ENCODE assay signal across 8 mouse cellular contexts in genomic region chr9:26733986-26734385, GRCm38 (mm10). TPM values are rescaled to one million over a fixed set of nuclear protein-coding genes. Genes with fewer than 3 reads are reported as not detected.
DNase-seq lines count a peak whose midpoint lies in the region; ATAC-seq and TF ChIP-seq lines count a peak whose summit lies in the region.

No protein-coding gene starts in this region.

- WGBS in heart, postnatal 0 days = under 1% methylated on average over 35 of the region's 37 CpGs
- WGBS in hindbrain, embryonic 13.5 days = 0% methylated on average over 37 of the region's 37 CpGs

- no peak overlapping the region for H3K27ac ChIP-seq in heart, postnatal 0 days (ENCODE audit: low read depth)
- H3K27ac ChIP-seq in cortical plate, adult 2 months (ENCODE audit: insufficient read depth, low read length) = peak overlapping the region; percentile 97
- H3K27ac ChIP-seq in hindbrain, embryonic 13.5 days = peak overlapping the region; percentile 95

- intact Hi-C loops in heart, postnatal 25 days (cut with DNase I) = no loop called here

- no peaks in the 10 kb centered on the region for H3K4me1 ChIP-seq in heart, postnatal 0 days (ENCODE audit: control insufficient read depth, insufficient read depth)
- peaks cover 7% of the 10 kb centered on the region; the same call in 1 of the 2 replicates for H3K4me1 ChIP-seq in cortical plate, adult 2 months (ENCODE audit: control insufficient read depth, insufficient read depth, low read length)
- peaks cover 51% of the 10 kb centered on the region for H3K4me1 ChIP-seq in hindbrain, embryonic 13.5 days (replicated peaks)

- H3K36me3 ChIP-seq in heart, postnatal 0 days (replicated peaks; ENCODE audit: control insufficient read depth, insufficient read depth, low read length) = no peaks in the 10 kb centered on the region
- H3K36me3 ChIP-seq in hindbrain, embryonic 13.5 days = peaks cover 4% of the 10 kb centered on the region; the same call in 1 of the 2 replicates

- no peak for ATAC-seq in heart, postnatal 0 days (ENCODE audit: insufficient read depth, low read depth)
- peak; percentile 78 for ATAC-seq in hindbrain, embryonic 13.5 days (ENCODE audit: low FRiP score)

- no peaks in the 10 kb centered on the region for H3K9me3 ChIP-seq in heart, postnatal 0 days (replicated peaks; ENCODE audit: control insufficient read depth, low read length)
- H3K9me3 ChIP-seq in hindbrain, embryonic 13.5 days = no peaks in the 10 kb centered on the region

- TF ChIP-seq CTCF in heart, postnatal 0 days (IDR thresholded peaks at IDR 0.05; ENCODE audit: low read depth) = no peak
- TF ChIP-seq CTCF in cortical plate, adult 2 months (IDR thresholded peaks at IDR 0.05; ENCODE audit: extremely low read depth, insufficient read depth, low read length) = no peak

- H3K4me2 ChIP-seq in heart, postnatal 0 days (ENCODE audit: low read depth, low read length) = peak overlapping the region; percentile 62
- peak overlapping the region; percentile 86 for H3K4me2 ChIP-seq in hindbrain, embryonic 13.5 days

- peaks cover 42% of the 10 kb centered on the region for H3K27me3 ChIP-seq in heart, postnatal 0 days (ENCODE audit: control insufficient read depth, insufficient read depth, low read length)
- H3K27me3 ChIP-seq in hindbrain, embryonic 13.5 days = no peaks in the 10 kb centered on the region

- peak overlapping the region; percentile 44 for H3K4me3 ChIP-seq in heart, postnatal 0 days (ENCODE audit: low read depth, low read length)
- peak overlapping the region; percentile 78 for H3K4me3 ChIP-seq in cortical plate, adult 2 months (ENCODE audit: insufficient read depth, low read length)
- peak overlapping the region; percentile 85 for H3K4me3 ChIP-seq in hindbrain, embryonic 13.5 days

- no peak for DNase-seq in heart, postnatal 0 days (ENCODE audit: low spot score)
- DNase-seq in heart, postnatal 25 days (ENCODE audit: low spot score) = no peak
- peak; percentile 20 for DNase-seq in mesoderm, embryonic 11.5 days (ENCODE audit: low read depth, low spot score)
- no peak for DNase-seq in adrenal gland, postnatal 10 days
- no peak for DNase-seq in gastrocnemius, postnatal 10 days
- no peak for DNase-seq in spleen, postnatal 14 days (ENCODE audit: low spot score in 2 of 2)

- no peak for TF ChIP-seq EP300 in heart, postnatal 0 days (IDR thresholded peaks at IDR 0.05; ENCODE audit: low read depth)

- no peak overlapping the region for H3K9ac ChIP-seq in heart, postnatal 0 days (replicated peaks; ENCODE audit: low read depth, low read length)
- H3K9ac ChIP-seq in hindbrain, embryonic 13.5 days = peak overlapping the region; percentile 99

- TF ChIP-seq POLR2A in cortical plate, adult 2 months (IDR thresholded peaks at IDR 0.05; ENCODE audit: extremely low read depth, insufficient read depth, low read length) = no peak

RNA-seq across cellular contexts. Expression of gene B3gat1, which starts 0.5 kb away (rescaled TPM):
- not detected in 2 replicates for total RNA-seq in heart, postnatal 0 days (2014; rRNA removed; ENCODE audit: low replicate concordance)
- not detected in 2 replicates for polyA plus RNA-seq in heart, postnatal 0 days (2015; fragmentation: Nextera tagmentation; extraction: Ambion mirVana)
- total RNA-seq in heart, postnatal 25 days (2021) = not detected
- polyA plus RNA-seq in cortical plate, adult 2 months (2012; rRNA removed) = 202 and 216 TPM in 2 replicates
- polyA plus RNA-seq in hindbrain, embryonic 13.5 days (2015; fragmentation: Nextera tagmentation; extraction: Ambion mirVana) = 31.7 and 31.9 TPM in 2 replicates
- 1 to 10 TPM; 1.3 to 3.0 TPM for total RNA-seq in adrenal gland, postnatal 10 days (2021)
- total RNA-seq in gastrocnemius, postnatal 10 days (2021) = 1 to 10 TPM; 6.0 to 7.0 TPM
